Mouse (Mus musculus): Measurements from ENCODE around the gene Dnah17.
A peak's percentile ranks its signal among the peaks of the same experiment; 100 is the strongest.

DNA sequence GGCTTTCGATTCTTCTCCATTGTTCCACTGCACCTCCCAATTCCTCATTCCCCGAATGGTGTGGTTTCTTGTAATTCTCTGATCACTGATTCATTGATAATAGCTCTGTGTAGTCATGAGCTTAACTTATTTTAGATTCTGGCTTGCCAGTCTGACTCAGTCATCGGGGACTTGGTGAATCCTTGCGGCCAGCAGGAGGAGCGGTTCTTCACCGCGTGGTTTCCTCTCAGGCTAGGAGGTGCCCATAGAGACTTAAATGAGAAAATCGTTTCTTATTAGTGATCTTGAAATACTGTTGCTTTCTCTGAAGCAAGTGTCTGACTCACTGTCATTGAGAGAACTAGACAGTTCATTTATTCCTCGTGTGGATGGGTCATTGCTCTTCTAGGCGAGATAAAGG, 140.5 kb downstream of the Dnah17 start:
- TF ChIP-seq POLR2A (IDR thresholded peaks at IDR 0.05; ENCODE audit: low read depth, low read length) (no peak), CTCF (IDR thresholded peaks at IDR 0.05; ENCODE audit: extremely low read depth, insufficient read length, insufficient replicate concordance, low read depth, low read length) (peak; percentile 52; the same call in 1 of the 2 replicates)

Measured in small intestine, adult 2 months (tissue).